Mouse (Mus musculus) ovary, adult 18-20 months (tissue): Measurements from ENCODE around the gene Ces4a.
A peak's percentile ranks its signal among the peaks of the same experiment; 100 is the strongest.
"Not testable (repeated sequence)": the region's sequence is repeated elsewhere in the genome, so short reads cannot be mapped to it uniquely, and the experiment has no call there.

Source experiments
- DNase-seq: peaks from one replicate; pipeline ENCODE4 v3.0.0; 2022; ENCODE audit warnings: low spot score, mixed read lengths

Ces4a gene

GRCm38 (mm10) chr8:105131509-105131908, at the start of gene Ces4a:
TSS of gene Ces4a (plus strand) at chr8:105131800.
- no peak for DNase-seq

- no peak for DNase-seq
These were observed 48.0 kb upstream of the Ces4a start, which contains the start of gene Ces3b for GRCm38 (mm10) chr8:105083449-105084050. TSS of gene Ces3b (plus strand) at chr8:105083753.

- not testable (repeated sequence) for DNase-seq
These were observed 43.4 kb upstream of the Ces4a start for GRCm38 (mm10) chr8:105088166-105088565.

DNA sequence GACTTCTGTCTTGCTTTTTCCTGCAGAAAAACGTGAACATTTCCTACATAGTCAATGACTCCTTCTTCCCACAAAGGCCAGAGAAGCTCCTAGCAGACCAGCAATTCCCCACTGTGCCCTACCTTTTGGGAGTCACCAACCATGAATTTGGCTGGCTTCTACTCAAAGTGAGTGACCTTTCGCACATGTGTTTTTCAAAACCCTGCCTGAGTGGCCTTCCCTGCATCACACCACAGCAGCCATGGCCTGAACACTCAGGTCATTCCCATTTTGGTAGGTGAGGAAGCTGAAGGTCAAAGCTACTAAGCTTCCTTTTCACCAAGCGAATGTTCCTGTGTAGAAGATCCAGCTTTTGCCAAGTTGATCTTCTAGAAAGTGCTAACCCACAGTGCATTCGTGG, 43.0 kb upstream of the Ces4a start:
- no peak for DNase-seq

GRCm38 (mm10) chr8:105093992-105094391, 37.6 kb upstream of the Ces4a start:
- DNase-seq = no peak

DNA sequence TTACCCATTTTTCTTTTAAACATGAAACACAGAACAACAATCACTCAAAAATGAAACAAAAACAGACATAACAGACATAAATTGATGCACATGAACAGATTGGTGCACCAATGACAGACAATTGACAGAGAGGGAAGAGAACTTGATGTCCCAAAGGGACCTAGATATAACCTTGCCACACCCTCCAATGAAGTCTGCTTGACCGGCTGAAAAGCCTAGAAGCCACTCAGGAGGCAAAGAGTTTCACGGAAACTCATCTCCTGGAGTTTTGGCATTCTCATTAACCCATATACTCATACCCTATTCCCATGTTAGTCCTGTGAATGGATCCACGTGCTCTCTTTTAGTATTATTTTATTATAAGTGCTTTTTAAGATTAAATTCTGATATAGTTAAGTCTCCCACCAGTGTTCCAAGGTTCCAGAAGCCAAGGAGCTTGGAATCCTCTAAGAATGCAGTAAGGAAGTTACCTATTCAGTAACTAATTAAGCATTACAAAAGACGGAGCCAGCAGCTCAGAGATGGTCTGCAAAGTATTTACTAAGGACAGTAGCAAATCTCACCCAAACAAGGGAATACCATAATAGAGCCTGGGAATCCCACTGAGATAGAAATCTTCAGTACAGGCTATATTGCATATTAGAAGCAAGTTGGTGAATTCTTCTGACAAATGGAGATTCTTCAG, 29.4 kb upstream of the Ces4a start:
- not testable (repeated sequence) for DNase-seq

GRCm38 (mm10) chr8:105103701-105104100, 27.9 kb upstream of the Ces4a start:
- DNase-seq = not testable (repeated sequence)

- no peak for DNase-seq
These were observed 27.4 kb upstream of the Ces4a start for GRCm38 (mm10) chr8:105104220-105104619.

DNA sequence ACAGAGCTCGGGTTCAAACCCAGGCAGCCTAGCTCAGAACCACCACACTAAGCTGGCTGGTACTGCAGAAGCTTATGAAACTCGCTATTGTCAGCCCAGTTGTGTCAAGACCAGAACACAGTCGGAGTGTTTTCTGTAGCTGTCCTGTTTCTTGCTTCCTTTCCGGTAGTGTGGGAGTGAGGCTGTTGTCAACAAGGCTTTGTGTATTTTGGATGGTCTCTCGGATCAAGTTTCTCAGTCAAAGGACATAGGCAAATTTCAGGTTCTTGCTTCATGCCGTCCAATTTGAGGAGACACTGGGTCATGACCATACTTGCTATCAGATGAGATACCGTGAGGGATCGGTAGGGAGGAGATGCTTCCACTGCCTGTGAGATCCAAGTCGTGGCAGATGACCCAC, 1.7 kb upstream of the Ces4a start:
- no peak for DNase-seq

DNA sequence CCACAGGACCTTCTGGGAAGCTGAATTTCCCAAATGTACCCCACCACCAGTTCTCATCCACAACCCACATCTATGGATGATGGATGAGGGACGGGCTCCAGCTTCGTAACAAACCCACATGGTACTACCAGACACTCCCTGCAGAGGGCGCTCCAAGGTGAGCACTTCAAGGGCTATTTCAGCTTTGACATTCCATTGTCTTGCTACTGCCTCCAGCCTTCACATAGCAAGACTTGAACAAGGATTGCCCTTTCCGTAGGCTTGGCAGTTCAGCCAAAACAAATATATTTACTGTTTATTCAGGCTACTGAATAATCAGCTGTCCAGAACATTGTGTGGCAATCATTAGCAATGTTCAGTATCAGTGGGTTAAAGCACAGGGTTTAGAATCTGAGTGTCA, 6.8 kb downstream of the Ces4a start:
- peak; percentile 38 for DNase-seq

GRCm38 (mm10) chr8:105142395-105142794, 10.8 kb downstream of the Ces4a start:
- no peak for DNase-seq

DNA sequence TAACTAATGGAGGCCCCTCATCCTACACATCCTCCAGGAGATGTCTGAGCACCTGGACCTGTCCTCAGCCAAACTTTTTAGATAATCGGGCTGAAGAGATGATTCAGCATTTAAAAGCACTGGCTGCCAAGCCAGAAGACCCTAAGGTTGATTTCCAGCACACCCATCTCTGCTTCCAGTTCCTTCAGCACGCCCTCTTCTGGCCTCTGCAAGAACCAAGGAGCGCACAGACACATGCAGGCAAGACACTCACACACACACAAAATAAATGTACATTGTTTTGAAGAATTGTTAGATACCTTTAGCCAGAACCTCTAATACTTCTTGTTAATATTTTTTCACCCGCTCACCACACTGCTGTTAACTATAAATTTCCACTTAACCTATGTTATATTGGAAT, 20.1 kb downstream of the Ces4a start:
- DNase-seq = no peak

DNA sequence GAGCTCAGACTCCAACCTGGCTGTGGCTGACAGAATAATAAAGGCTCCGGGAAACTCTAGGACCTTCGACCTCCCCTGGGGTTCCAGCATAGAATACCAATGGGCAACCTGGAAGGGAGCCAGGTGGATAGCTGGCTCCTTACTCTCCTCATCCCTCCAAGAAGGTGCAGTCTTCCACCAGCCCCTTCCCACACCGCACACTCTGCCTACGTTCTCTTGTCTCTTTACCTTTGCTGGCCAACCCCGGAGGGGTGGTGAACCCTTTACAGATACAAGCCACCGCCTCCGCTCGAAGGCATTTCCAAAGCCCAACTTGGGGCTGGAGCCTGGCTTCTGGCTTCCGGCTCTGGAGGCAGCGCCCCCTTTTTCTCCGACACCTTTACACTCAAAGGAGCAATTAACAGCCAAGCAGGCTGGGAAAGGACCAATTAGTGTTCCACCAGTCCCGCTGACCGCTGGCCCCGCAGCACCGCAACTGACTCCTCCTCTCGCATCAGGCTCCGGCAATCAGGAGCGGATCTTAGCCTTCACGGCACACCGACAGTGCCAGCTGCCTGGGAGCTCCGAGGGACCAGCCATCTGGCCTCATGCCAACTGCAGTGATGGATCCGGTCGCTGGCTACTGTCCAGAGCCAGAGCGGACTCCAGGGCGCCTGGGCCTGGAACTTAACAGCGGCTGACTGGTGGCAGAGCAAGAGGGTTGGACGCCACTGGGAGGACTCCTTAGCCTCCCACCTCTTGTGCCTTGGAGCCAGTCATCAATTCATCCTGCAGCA, 21.2 kb downstream of the Ces4a start:
- DNase-seq = peak; percentile 82

DNA sequence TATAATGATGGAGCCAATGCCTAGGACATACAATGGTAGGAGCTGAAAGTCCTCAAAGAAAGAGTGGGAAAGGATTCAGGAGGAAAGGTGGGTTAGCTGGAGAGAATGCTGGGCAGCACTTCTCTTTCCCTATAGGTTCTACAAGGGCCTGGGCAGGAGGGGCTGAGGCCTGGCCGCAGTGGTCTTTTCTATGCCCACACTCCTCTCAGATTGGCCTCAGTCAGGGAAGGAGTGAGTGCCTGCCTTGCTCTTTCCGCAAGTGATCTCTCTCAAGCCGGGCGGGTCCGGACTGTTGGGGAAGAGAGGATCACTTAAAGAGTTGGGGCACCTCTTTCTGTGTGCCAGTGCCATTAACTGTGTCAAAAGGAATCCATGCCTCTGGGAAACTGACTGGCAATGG, 22.7 kb downstream of the Ces4a start:
- no peak for DNase-seq

DNA sequence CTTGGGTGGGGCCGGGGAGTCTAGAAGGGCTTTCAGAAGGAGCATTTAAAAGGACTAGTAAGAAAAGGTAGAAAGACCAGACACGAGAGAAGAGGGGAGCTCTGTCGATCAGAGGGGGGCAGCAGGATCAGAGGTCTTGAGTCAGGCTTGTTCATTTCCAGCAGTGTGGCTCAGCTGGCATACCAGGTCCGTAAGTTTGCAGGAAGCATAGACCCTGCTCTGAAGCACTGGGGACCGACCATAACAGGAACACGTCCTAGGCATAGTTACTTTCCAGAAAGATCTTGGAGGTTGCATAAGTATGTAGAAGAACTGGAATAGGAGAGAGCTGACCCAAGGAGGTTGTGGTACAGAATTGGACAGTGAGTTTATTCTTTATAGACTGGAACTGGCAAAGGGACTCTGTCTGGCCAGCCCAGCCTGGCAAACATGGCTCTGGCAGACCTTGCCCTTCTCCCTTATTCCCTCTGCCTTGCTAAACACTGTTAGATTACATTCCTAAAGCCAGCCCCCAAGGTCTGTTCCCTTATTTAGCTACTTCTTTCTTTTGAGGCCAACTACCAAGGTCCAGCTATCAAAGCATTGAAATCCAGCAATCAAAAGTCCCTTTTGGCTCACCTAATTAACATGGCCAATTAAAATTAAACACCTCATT, 23.6 kb downstream of the Ces4a start:
- DNase-seq = peak; percentile 68

- no peak for DNase-seq
These were observed 26.0 kb downstream of the Ces4a start for GRCm38 (mm10) chr8:105157555-105157954.

DNA sequence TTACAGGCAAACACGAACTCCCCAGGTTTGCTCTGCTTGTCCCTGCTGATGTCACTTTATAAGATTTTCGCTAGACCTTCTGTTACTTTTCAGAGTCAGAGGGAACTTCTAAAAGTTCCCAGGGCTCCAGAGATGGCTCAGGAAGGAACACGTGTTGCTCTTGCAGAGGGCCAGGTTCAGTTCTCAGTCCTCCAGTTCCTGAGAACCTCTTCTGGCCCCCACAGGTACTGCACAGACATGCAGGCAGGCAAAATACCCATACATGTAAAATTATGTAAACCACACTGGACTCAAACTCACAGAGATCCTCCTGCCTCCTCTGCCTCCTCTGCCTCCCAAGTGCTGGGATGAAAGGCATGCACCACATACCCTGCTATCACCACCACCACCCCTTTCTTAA, 26.5 kb downstream of the Ces4a start:
- DNase-seq = no peak

GRCm38 (mm10) chr8:105161121-105161652, 29.6 kb downstream of the Ces4a start:
- no peak for DNase-seq

DNA sequence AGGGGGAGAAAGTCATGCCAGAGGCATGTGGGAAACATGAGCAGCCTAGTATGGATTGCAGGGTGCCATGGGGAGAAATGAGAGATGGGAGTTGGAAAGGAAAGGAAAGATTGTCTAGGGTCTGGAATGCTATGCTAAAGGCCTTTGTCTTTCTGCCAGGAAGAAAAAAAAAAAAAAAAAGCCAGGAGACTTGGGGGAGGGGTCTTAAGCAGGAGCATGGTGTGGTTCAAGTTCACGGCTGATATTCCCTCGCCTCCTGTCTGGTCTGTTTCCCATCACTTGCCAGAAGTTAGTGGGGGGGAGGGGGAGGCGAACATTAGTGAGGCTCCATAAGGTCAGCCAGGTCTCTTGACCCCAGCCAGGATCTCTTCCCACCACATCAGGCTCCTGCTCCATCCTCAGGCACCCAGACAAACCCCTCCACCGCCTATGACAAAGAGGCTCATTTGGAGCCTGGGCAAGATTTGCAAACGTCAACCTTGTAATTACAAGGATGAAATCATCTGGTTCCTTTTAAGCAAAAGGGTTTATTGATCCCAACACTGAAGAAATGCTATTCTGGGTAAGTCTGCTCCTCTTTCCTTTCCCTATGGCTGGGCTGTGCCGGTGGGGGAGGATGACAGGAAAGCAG, 32.8 kb downstream of the Ces4a start:
- no peak for DNase-seq

DNA sequence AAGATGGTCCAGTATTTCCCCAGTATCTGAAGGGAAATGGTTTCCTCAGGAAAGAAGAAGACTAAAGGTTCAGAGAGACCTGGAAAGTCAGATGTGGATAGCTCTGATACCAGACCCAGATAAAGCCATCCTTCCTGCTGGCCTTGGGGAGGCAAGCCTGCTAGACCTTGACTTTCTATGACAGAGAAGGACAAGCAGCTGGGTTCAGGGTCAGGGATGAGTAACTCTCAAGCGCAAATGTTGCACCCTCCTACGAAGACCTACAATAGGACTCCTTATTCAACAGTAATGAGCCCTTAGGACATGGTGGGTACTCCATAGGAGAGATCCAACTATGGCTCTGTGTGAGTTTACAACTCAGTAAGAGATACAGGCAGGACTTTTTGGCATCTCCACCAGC, 33.6 kb downstream of the Ces4a start:
- DNase-seq = peak; percentile 46

DNA sequence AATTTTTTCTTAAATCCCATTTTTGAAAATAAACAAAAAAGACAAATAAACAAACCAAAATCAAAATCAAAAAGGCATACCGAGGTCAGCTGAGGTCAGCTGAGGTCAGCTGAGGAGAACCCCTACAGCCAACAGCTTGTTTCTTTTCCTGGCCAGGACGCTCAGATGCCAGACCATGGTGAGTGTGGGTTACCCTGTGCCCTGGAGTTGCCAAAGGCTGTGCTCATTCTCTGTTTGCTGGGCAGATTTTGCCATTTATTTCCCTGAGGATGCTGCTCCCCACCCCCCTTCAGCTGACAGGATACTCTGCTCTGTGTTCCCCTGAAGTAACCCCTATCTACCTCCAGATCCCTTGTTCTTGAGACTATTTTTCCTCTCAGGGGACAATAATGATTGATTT, 35.5 kb downstream of the Ces4a start:
- DNase-seq = no peak

DNA sequence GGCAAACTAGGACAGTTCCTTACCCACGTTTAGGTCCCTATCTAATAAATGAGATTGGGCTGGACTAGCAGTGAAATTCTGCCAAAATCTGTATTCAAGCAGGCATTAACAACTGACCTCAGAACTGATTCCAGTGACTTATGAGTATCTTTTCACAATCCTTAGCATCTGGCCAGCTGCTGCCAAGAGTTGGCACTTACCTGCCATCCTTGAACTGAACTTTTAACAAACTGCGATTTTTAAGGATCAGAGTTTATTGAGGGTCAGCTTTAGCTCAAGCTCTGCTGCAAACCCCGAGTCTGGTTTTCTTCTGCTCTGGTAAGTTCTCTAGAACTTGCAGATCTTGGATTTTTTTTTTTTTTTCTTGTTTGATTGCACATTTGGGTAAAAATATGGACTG, 38.0 kb downstream of the Ces4a start:
- DNase-seq = no peak
